Mouse (Mus musculus) kidney, embryonic 14.5 days (tissue): ENCODE measurements around the gene Src. TPM values are rescaled to one million over a fixed set of nuclear protein-coding genes. Genes with fewer than 3 reads are reported as not detected.

Experiments used
- ATAC-seq: fragments of 200-750 bp; cut with Nextera tagmentation; 2 replicates; pipeline ENCODE4 v1.8.0; 2017; ENCODE audit warnings: moderate number of reproducible peaks, mild to moderate bottlenecking, moderate TSS enrichment, moderate library complexity; ENCODE audit not compliant: low FRiP score, low TSS enrichment
- H3K27ac ChIP-seq: fragments of 300-500 bp; sonication (generic); 2 replicates; pipeline ENCODE4 v1.5.1; 2014; ENCODE audit warnings: low read depth, mild to moderate bottlenecking, low read length, moderate library complexity, mixed read lengths
- H3K27me3 ChIP-seq: fragments of 300-500 bp; sonication (generic); 2 replicates; pipeline ENCODE4 v1.6.1; 2014; ENCODE audit warnings: mild to moderate bottlenecking, low read length; ENCODE audit not compliant: control insufficient read depth, insufficient read depth
- H3K36me3 ChIP-seq: fragments of 300-500 bp; sonication (generic); 2 replicates; pipeline ENCODE4 v1.6.1; 2014; ENCODE audit warnings: low read length, mixed read lengths; ENCODE audit not compliant: control insufficient read depth, insufficient read depth
- H3K4me1 ChIP-seq: fragments of 300-500 bp; sonication (generic); 2 replicates; pipeline ENCODE4 v1.6.1; 2014; ENCODE audit warnings: low read length, mixed read lengths; ENCODE audit not compliant: control insufficient read depth, insufficient read depth
- H3K4me2 ChIP-seq: fragments of 300-500 bp; sonication (generic); replicated peaks from 2 replicates; pipeline ENCODE4 v1.6.1; 2014; ENCODE audit warnings: low read depth, mild to moderate bottlenecking, low read length
- H3K4me3 ChIP-seq: fragments of 300-500 bp; sonication (generic); 2 replicates; pipeline ENCODE4 v1.5.1; 2014; ENCODE audit warnings: mild to moderate bottlenecking, low read length
- H3K9ac ChIP-seq: fragments of 300-500 bp; sonication (generic); 2 replicates; pipeline ENCODE4 v1.6.1; 2014; ENCODE audit warnings: low read depth, mild to moderate bottlenecking, low read length, moderate library complexity
- H3K9me3 ChIP-seq: fragments of 300-500 bp; sonication (generic); 2 replicates; pipeline ENCODE4 v1.6.1; 2016; ENCODE audit warnings: low read length; ENCODE audit not compliant: control insufficient read depth
- WGBS: fragments of 180-500 bp; shearing (Covaris S2); extraction: QIAGEN DNeasy Blood & Tissue Kit; methylation state at CpG from one replicate; pipeline ENCODE4 v1.1.7; 2014; 5-methylcytosine and 5-hydroxymethylcytosine counted together
- polyA plus RNA-seq: library from polyadenylated mRNA; unstranded; fragments of >200 nt; fragmentation: Nextera tagmentation; extraction: Ambion mirVana; gene quantifications from 2 replicates; pipeline ENCODE4 v1.2.1, GENCODE M21; 2014

Gene Src
- polyA plus RNA-seq, 1 experiment from 2014 or later: 13.5 TPM

GRCm38 (mm10) chr2:157441363-157441762 lies 23.1 kb downstream of the Src start:
- Histone ChIP-seq H3K9ac (no peak overlapping the region), H3K27ac (no peak overlapping the region), H3K4me3 (no peak overlapping the region), H3K36me3 (peaks cover 18% of the 10 kb centered on the region), H3K9me3 (peaks cover 6% of the 10 kb centered on the region), H3K4me1 (no peaks in the 10 kb centered on the region), H3K27me3 (no peaks in the 10 kb centered on the region), H3K4me2 (no peak overlapping the region)
- WGBS: 92% methylated on average over 1 of the region's 1 CpGs
- no peak for ATAC-seq

DNA sequence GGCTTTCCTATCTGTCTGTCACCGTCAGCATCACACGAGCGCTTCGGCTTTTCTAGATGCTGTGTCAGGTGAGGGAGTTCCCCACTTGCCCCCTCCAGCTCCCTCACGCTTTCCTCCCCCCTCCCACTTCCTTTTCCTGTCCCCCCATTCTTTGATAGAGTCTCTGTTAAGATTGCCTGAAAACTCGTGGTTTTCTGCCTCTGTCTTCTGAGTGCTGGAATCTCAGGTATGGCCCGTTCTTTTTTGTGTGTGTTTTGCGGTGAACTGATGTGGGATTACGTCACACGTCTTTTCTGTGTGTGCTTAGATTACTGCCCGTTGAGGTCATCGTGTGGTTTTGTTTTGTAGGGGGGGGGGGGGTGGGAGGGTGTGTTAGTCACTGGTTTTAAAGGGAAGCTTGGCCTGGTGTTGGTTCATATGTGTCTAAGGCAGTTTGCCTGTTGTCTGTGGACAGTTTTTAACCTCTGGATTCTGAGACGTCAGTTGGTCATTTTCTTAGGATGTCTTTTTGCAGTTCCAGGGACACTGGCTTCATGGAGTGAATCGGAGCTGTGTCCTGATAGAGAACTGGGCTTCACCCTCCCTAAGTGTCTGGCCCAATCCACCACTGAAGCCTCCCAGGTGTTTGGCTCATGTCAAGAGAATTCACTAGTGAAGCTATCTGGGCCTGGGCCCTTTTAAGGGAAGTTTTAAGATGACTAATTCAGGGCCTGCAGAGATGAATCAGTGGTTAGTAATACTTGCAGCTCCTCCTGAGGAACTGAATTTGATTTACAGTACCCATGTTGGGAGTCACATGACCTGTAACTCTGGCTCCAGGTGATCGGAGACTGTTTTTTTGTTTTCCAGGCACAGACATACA lies 29.3 kb downstream of the Src start:
- Histone ChIP-seq H3K4me3 (no peak overlapping the region), H3K27me3 (no peaks in the 10 kb centered on the region), H3K4me1 (no peaks in the 10 kb centered on the region), H3K9ac (no peak overlapping the region), H3K9me3 (no peaks in the 10 kb centered on the region), H3K27ac (no peak overlapping the region), H3K36me3 (peaks cover 15% of the 10 kb centered on the region; the same call in 1 of the 2 replicates), H3K4me2 (no peak overlapping the region)
- ATAC-seq: no peak
- WGBS: 86% methylated on average over 15 of the region's 15 CpGs

- no peak overlapping the region for H3K4me3 ChIP-seq
- H3K9me3 ChIP-seq: no peaks in the 10 kb centered on the region
- H3K27ac ChIP-seq: no peak overlapping the region
- no peaks in the 10 kb centered on the region for H3K27me3 ChIP-seq
- H3K36me3 ChIP-seq: peaks cover 15% of the 10 kb centered on the region; the same call in 1 of the 2 replicates
- H3K4me1 ChIP-seq: no peaks in the 10 kb centered on the region
- H3K4me2 ChIP-seq: no peak overlapping the region
- WGBS: 73% methylated on average over 7 of the region's 7 CpGs
- no peak for ATAC-seq
- no peak overlapping the region for H3K9ac ChIP-seq
These were observed 30.1 kb downstream of the Src start for GRCm38 (mm10) chr2:157448356-157448755.

- whole genome bisulfite sequencing: 88% methylated on average over 3 of the region's 3 CpGs
- no peak overlapping the region for H3K9ac ChIP-seq
These were observed 32.7 kb downstream of the Src start for GRCm38 (mm10) chr2:157450905-157451304.

GRCm38 (mm10) chr2:157451372-157452040 lies 33.3 kb downstream of the Src start:
- Histone ChIP-seq H3K27me3 (no peaks in the 10 kb centered on the region), H3K9ac (no peak overlapping the region), H3K9me3 (no peaks in the 10 kb centered on the region), H3K36me3 (peaks cover 15% of the 10 kb centered on the region; the same call in 1 of the 2 replicates), H3K4me1 (no peaks in the 10 kb centered on the region), H3K27ac (no peak overlapping the region), H3K4me3 (no peak overlapping the region), H3K4me2 (no peak overlapping the region)
- ATAC-seq: no peak
- WGBS: 83% methylated on average over 7 of the region's 7 CpGs

More at GRCm38 (mm10) chr2:157450905-157451304, 32.7 kb downstream of the Src start:
- ATAC-seq: no peak
- Histone ChIP-seq H3K27ac (no peak overlapping the region), H3K9me3 (no peaks in the 10 kb centered on the region), H3K36me3 (peaks cover 15% of the 10 kb centered on the region; the same call in 1 of the 2 replicates), H3K4me2 (no peak overlapping the region), H3K27me3 (no peaks in the 10 kb centered on the region), H3K4me1 (no peaks in the 10 kb centered on the region), H3K4me3 (no peak overlapping the region)

DNA sequence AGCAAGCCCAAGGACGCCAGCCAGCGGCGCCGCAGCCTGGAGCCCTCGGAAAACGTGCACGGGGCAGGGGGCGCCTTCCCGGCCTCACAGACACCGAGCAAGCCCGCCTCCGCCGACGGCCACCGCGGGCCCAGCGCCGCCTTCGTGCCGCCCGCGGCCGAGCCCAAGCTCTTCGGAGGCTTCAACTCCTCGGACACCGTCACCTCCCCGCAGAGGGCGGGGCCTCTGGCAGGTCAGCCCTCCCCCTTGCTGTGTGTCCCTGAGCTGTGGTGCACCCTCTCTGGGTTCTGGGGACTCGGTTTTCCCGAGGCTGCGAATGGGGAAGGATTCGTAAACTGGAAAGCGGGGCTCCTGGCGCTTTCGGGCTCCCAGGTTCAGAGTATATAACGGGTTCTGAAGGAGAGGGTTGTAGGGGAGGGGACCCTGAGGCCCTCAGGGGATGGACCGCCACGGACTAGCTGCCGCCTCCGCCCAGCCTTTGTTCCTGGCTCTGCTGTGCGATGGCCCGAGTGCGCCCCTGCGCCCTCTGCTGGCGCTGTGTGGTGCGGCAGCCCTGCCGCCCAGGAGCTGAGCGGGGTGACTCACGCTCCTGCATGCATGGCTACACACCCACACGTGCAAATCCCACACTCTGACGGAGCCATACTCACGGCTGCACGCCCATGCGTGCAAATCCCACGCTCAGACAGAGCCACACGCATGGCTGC lies 39.0 kb downstream of the Src start:
- Histone ChIP-seq H3K4me3 (peak overlapping the region; percentile 37), H3K9ac (peak overlapping the region; percentile 64), H3K36me3 (peaks cover 22% of the 10 kb centered on the region; the same call in 1 of the 2 replicates), H3K9me3 (no peaks in the 10 kb centered on the region), H3K27me3 (no peaks in the 10 kb centered on the region), H3K4me1 (peaks cover 16% of the 10 kb centered on the region), H3K27ac (peak overlapping the region; percentile 71; the same call in 1 of the 2 replicates), H3K4me2 (peak overlapping the region; percentile 62)
- WGBS: 2% methylated on average over 56 of the region's 56 CpGs
- peak; percentile 88 for ATAC-seq

DNA sequence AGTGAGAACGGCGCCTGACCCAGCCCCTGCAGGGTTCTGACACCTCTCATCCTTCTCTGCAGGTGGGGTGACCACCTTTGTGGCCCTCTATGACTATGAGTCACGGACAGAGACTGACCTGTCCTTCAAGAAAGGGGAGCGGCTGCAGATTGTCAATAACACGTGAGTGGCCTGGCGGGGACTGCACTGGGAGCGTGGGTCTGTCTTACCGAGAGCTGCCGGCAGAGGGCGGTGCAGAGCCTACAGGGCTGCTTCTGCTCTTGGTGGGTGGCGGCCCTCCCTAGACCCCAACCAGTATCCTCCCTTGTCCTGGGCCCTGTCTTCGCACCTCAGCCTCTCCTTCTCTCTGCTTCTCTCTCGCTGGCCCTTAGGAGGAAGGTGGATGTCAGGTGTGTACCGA lies 40.2 kb downstream of the Src start:
- Histone ChIP-seq H3K27ac (no peak overlapping the region), H3K4me3 (no peak overlapping the region), H3K27me3 (no peaks in the 10 kb centered on the region), H3K9ac (no peak overlapping the region), H3K4me1 (peaks cover 28% of the 10 kb centered on the region), H3K9me3 (no peaks in the 10 kb centered on the region), H3K4me2 (no peak overlapping the region), H3K36me3 (peaks cover 29% of the 10 kb centered on the region; the same call in 1 of the 2 replicates)
- ATAC-seq: no peak
- WGBS: 33% methylated on average over 14 of the region's 14 CpGs

DNA sequence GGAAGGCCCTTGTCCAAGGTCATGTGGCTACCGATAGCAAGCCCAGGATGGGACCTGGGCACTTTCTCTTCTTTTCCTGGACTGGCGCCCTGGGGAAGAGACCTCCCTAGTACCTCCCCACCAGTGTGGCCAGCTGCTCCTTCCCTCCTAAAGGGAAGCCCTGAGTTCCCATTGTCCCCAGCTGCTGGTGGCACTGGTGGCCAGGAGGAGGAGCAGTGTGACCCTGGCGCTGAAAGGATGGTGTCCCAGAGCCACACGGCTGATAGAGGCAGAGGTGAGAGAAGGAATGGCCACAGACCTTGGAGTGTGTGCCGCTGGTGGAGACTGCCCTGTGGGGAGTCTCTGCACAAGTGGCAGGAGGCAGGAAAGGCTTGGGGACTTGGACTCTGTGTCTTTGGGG lies 41.5 kb downstream of the Src start:
- Histone ChIP-seq H3K4me1 (peaks cover 41% of the 10 kb centered on the region), H3K4me2 (no peak overlapping the region), H3K9ac (no peak overlapping the region), H3K27me3 (no peaks in the 10 kb centered on the region), H3K27ac (0 out of 2 replicates have a peak overlapping the region, but pooled peaks have one; percentile 24), H3K9me3 (no peaks in the 10 kb centered on the region), H3K36me3 (peaks cover 32% of the 10 kb centered on the region; the same call in 1 of the 2 replicates), H3K4me3 (no peak overlapping the region)
- WGBS: 59% methylated on average over 5 of the region's 5 CpGs
- ATAC-seq: no peak
